Mouse (Mus musculus): ENCODE data around the gene Pomgnt2. TPM values are rescaled to one million over a fixed set of nuclear protein-coding genes. Genes with fewer than 3 reads are reported as not detected.

Gene Pomgnt2
- total and polyA plus RNA-seq, 3 experiments: not detected

GRCm38 (mm10) chr9:121943628-121944027, 53.3 kb downstream of the Pomgnt2 start:
- Histone ChIP-seq H3K4me3 (ENCODE audit: control insufficient read depth in 1 of 2, insufficient read depth in 1 of 2, low read depth in 2 of 2, low read length in 2 of 2) (no peak overlapping the region), H3K27me3 (ENCODE audit: control insufficient read depth in 1 of 2, insufficient read depth in 2 of 2, low read length in 2 of 2) (no peaks in the 10 kb centered on the region), H3K27ac (ENCODE audit: control insufficient read depth, low read depth, low read length) (no peak overlapping the region), H3K36me3 (ENCODE audit: control insufficient read depth in 1 of 2, insufficient read depth in 2 of 2, low read length in 2 of 2) (peaks cover 0 to 4% of the 10 kb centered on the region in 2 experiments; a peak in 2 of 4 replicates), H3K4me1 (ENCODE audit: control insufficient read depth in 1 of 2, insufficient read depth in 2 of 2, low read length in 2 of 2) (no peaks in the 10 kb centered on the region), H3K9ac (ENCODE audit: control insufficient read depth, low read depth, low read length, poor library complexity, severe bottlenecking) (no peak overlapping the region), H3K79me2 (ENCODE audit: control insufficient read depth, insufficient read depth, low read length, poor library complexity) (no peaks in the 10 kb centered on the region), H3K9me3 (replicated peaks; ENCODE audit: insufficient read depth, low read length) (no peaks in the 10 kb centered on the region)
- DNase-seq (ENCODE audit: low read depth, low spot score): no peak
- no peak for TF ChIP-seq CHD1 (IDR thresholded peaks at IDR 0.05; ENCODE audit: low read depth, low read length)
- TF ChIP-seq ZMIZ1 (IDR thresholded peaks at IDR 0.05; ENCODE audit: low read depth, low read length): no peak
- TF ChIP-seq ZKSCAN1 (IDR thresholded peaks at IDR 0.05; ENCODE audit: low read depth, low read length): no peak
- TF ChIP-seq POLR2AphosphoS5 (IDR thresholded peaks at IDR 0.05; ENCODE audit: borderline replicate concordance, low read depth, low read length): no peak
- no peak for TF ChIP-seq GABPA (IDR thresholded peaks at IDR 0.05; ENCODE audit: low read depth, low read length)
- TF ChIP-seq USF1 (IDR thresholded peaks at IDR 0.05; ENCODE audit: low read depth, low read length): no peak
- TF ChIP-seq MYB (IDR thresholded peaks at IDR 0.05; ENCODE audit: low read depth, low read length): no peak
- no peak for TF ChIP-seq BHLHE40 (IDR thresholded peaks at IDR 0.05; ENCODE audit: borderline replicate concordance, low read depth, low read length)
- no peak for TF ChIP-seq MXI1 (IDR thresholded peaks at IDR 0.05; ENCODE audit: low read depth, low read length)
- no peak for TF ChIP-seq POLR2A (IDR thresholded peaks at IDR 0.05; ENCODE audit: control insufficient read depth in 1 of 2, insufficient read depth in 1 of 2, low read depth in 1 of 2, low read length in 2 of 2, poor library complexity in 1 of 2)
- TF ChIP-seq ETS1 (IDR thresholded peaks at IDR 0.05; ENCODE audit: low read depth, low read length): no peak
- no peak for TF ChIP-seq SMC3 (IDR thresholded peaks at IDR 0.05; ENCODE audit: low read depth, low read length)
- TF ChIP-seq JUND (IDR thresholded peaks at IDR 0.05; ENCODE audit: low read depth, low read length): no peak
- TF ChIP-seq CHD2 (IDR thresholded peaks at IDR 0.05; ENCODE audit: low read length): no peak
- no peak for TF ChIP-seq ZNF384 (IDR thresholded peaks at IDR 0.05; ENCODE audit: low read depth, low read length)

- no peaks in the 10 kb centered on the region for H3K9me3 ChIP-seq (replicated peaks; ENCODE audit: insufficient read depth, low read length)
- H3K27ac ChIP-seq (ENCODE audit: control insufficient read depth, low read depth, low read length): no peak overlapping the region
- no peak for TF ChIP-seq TCF12 (IDR thresholded peaks at IDR 0.05; ENCODE audit: low read depth, low read length)
- TF ChIP-seq USF2 (IDR thresholded peaks at IDR 0.05; ENCODE audit: borderline replicate concordance in 1 of 2, insufficient read depth in 1 of 2, low read depth in 1 of 2, low read length in 2 of 2): no peak
- TF ChIP-seq ZMIZ1 (IDR thresholded peaks at IDR 0.05; ENCODE audit: low read depth, low read length): no peak
- no peak for TF ChIP-seq POLR2AphosphoS2 (IDR thresholded peaks at IDR 0.05; ENCODE audit: low read length)
- TF ChIP-seq POLR2A (IDR thresholded peaks at IDR 0.05; ENCODE audit: control insufficient read depth in 1 of 2, insufficient read depth in 1 of 2, low read depth in 1 of 2, low read length in 2 of 2, poor library complexity in 1 of 2): no peak
- TF ChIP-seq JUND (IDR thresholded peaks at IDR 0.05; ENCODE audit: low read depth, low read length): no peak
- TF ChIP-seq UBTF (IDR thresholded peaks at IDR 0.05; ENCODE audit: borderline replicate concordance, insufficient read depth, low read depth, low read length): no peak
- no peak for TF ChIP-seq ZC3H11A (IDR thresholded peaks at IDR 0.05; ENCODE audit: low read depth, low read length)
- TF ChIP-seq TBP (IDR thresholded peaks at IDR 0.05; ENCODE audit: low read depth, low read length): no peak
- no peak for TF ChIP-seq EP300 (IDR thresholded peaks at IDR 0.05; ENCODE audit: low read depth in 1 of 2, low read length in 2 of 2)
- TF ChIP-seq SIN3A (IDR thresholded peaks at IDR 0.05; ENCODE audit: low read length): no peak
- TF ChIP-seq MYB (IDR thresholded peaks at IDR 0.05; ENCODE audit: low read depth, low read length): no peak
- no peak for TF ChIP-seq ETS1 (IDR thresholded peaks at IDR 0.05; ENCODE audit: low read depth, low read length)
- TF ChIP-seq CHD1 (IDR thresholded peaks at IDR 0.05; ENCODE audit: low read depth, low read length): no peak
- no peak overlapping the region for H3K4me3 ChIP-seq (ENCODE audit: control insufficient read depth in 1 of 2, insufficient read depth in 1 of 2, low read depth in 2 of 2, low read length in 2 of 2)
- H3K4me1 ChIP-seq (ENCODE audit: control insufficient read depth in 1 of 2, insufficient read depth in 2 of 2, low read length in 2 of 2): no peaks in the 10 kb centered on the region
- no peak for DNase-seq (ENCODE audit: low read depth, low spot score)
- no peak overlapping the region for H3K9ac ChIP-seq (ENCODE audit: control insufficient read depth, low read depth, low read length, poor library complexity, severe bottlenecking)
- H3K36me3 ChIP-seq (ENCODE audit: control insufficient read depth in 1 of 2, insufficient read depth in 2 of 2, low read length in 2 of 2): peaks cover 0 to 4% of the 10 kb centered on the region in 2 experiments; a peak in 2 of 4 replicates
- no peaks in the 10 kb centered on the region for H3K27me3 ChIP-seq (ENCODE audit: control insufficient read depth in 1 of 2, insufficient read depth in 2 of 2, low read length in 2 of 2)
- H3K79me2 ChIP-seq (ENCODE audit: control insufficient read depth, insufficient read depth, low read length, poor library complexity): peaks cover 3% of the 10 kb centered on the region
These were observed 53.9 kb downstream of the Pomgnt2 start for GRCm38 (mm10) chr9:121943005-121943404.

All from MEL (cell line).